Mouse (Mus musculus): ENCODE data around the gene Kti12. TPM values are rescaled to one million over a fixed set of nuclear protein-coding genes. Genes with fewer than 3 reads are reported as not detected.

The Kti12 gene
- total RNA-seq (2012; rRNA removed) (47.2 and 65.3 TPM in 2 replicates), polyA plus RNA-seq (2012; ENCODE audit: insufficient read depth in 1 of 2, insufficient read length in 2 of 2, low read depth in 1 of 2, low replicate concordance in 2 of 2, missing spikeins in 1 of 2) (10 to 100 TPM in 1 of 2 experiments, not detected in 1; 90.5 TPM)

DNA sequence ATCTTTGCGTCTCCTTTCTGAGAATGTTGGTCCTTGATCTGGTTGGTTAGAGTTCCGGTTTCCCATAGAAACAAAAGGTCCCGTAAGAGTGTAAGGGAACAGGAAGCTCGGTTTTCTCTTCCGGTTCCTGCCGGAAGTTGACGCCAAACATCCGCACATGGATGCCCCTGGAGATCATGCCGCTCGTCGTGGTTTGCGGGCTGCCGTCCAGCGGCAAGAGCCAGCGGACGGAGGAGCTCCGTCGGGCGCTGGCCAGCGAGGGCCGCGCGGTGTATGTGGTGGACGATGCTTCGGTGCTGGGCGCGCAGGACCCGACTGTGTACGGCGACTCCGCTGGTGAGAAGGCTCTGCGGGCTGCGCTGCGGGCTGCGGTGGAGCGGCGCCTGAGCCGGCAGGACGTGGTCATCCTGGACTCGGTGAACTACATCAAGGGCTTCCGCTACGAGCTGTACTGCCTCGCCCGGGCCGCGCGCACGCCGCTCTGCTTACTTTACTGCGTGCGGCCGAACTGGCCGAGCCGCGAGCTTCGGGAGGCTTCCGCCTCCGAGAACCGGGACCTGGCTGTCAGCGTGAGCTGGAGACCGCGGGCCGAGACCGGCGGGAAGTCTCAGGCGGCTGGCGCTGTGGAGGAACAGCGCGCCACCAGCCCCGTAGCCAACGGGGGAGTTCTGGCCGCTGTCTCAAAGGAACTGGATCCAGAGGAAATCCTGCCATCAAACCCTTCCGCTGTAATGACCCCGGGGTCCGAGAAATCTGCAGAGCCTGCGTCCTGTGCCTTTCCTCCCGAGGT, at the start of gene Kti12:
Kti12 (plus strand) TSS at position 71 of the 790 bp plus-strand sequence.
- Histone ChIP-seq H3K27me3 (ENCODE audit: control insufficient read depth in 1 of 2, insufficient read depth in 2 of 2, low read length in 2 of 2) (no peaks in the 10 kb centered on the region), H3K27ac (ENCODE audit: control insufficient read depth, low read depth, low read length) (peak within 1 kb of the TSS; percentile 58)

GRCm38 (mm10) chr4:108798083-108798830, 49.3 kb upstream of the Kti12 start:
- H3K27ac ChIP-seq (ENCODE audit: control insufficient read depth, low read depth, low read length), result no peak overlapping the region
- H3K9ac ChIP-seq (ENCODE audit: control insufficient read depth, low read depth, low read length, poor library complexity, severe bottlenecking), result no peak overlapping the region
- no peak overlapping the region for H3K4me3 ChIP-seq (ENCODE audit: control insufficient read depth in 1 of 2, insufficient read depth in 1 of 2, low read depth in 2 of 2, low read length in 2 of 2)
- peak; percentile 62 for DNase-seq (ENCODE audit: low read depth, low spot score)
- no peaks in the 10 kb centered on the region for H3K9me3 ChIP-seq (replicated peaks; ENCODE audit: insufficient read depth, low read length)
- H3K36me3 ChIP-seq (ENCODE audit: control insufficient read depth in 1 of 2, insufficient read depth in 2 of 2, low read length in 2 of 2), result no peaks in the 10 kb centered on the region
- no peaks in the 10 kb centered on the region for H3K79me2 ChIP-seq (ENCODE audit: control insufficient read depth, insufficient read depth, low read length, poor library complexity)
- H3K4me1 ChIP-seq (ENCODE audit: control insufficient read depth in 1 of 2, insufficient read depth in 2 of 2, low read length in 2 of 2), result no peaks in the 10 kb centered on the region
- H3K27me3 ChIP-seq (ENCODE audit: control insufficient read depth in 1 of 2, insufficient read depth in 2 of 2, low read length in 2 of 2), result peaks cover 12 to 37% of the 10 kb centered on the region in 2 experiments
- TF ChIP-seq CTCF (IDR thresholded peaks at IDR 0.05 in 2 of 3, conservative IDR thresholded peaks at IDR 0.05 in 1 of 3; ENCODE audit: control insufficient read depth in 1 of 3, insufficient read depth in 1 of 3, low read depth in 2 of 3, low read length in 3 of 3, poor library complexity in 1 of 3, severe bottlenecking in 1 of 3), result peak; percentile 61 to 80 (median 74)
- no peak for TF ChIP-seq MAX (IDR thresholded peaks at IDR 0.05; ENCODE audit: low read length)
- no peak for TF ChIP-seq KAT2A (conservative IDR thresholded peaks at IDR 0.05; ENCODE audit: low read depth, low read length)
- no peak for TF ChIP-seq HCFC1 (IDR thresholded peaks at IDR 0.05; ENCODE audit: low read depth, low read length)
- TF ChIP-seq ETS1 (IDR thresholded peaks at IDR 0.05; ENCODE audit: low read depth, low read length), result no peak
- TF ChIP-seq NRF1 (IDR thresholded peaks at IDR 0.05; ENCODE audit: insufficient read depth, low read depth, low read length, poor library complexity, severe bottlenecking), result no peak
- peak; percentile 53 for TF ChIP-seq ZC3H11A (IDR thresholded peaks at IDR 0.05; ENCODE audit: low read depth, low read length)
- no peak for TF ChIP-seq RCOR1 (IDR thresholded peaks at IDR 0.05; ENCODE audit: low read depth, low read length)
- TF ChIP-seq CHD1 (IDR thresholded peaks at IDR 0.05; ENCODE audit: low read depth, low read length), result no peak
- peak; percentile 50; the same call in 1 of the 2 replicates for TF ChIP-seq MAZ (IDR thresholded peaks at IDR 0.05; ENCODE audit: low read depth, low read length)
- TF ChIP-seq SMC3 (IDR thresholded peaks at IDR 0.05; ENCODE audit: low read depth, low read length), result peak; percentile 83
- no peak for TF ChIP-seq TBP (IDR thresholded peaks at IDR 0.05; ENCODE audit: low read depth, low read length)
- no peak for TF ChIP-seq CHD2 (IDR thresholded peaks at IDR 0.05; ENCODE audit: low read length)
- TF ChIP-seq USF1 (IDR thresholded peaks at IDR 0.05; ENCODE audit: low read depth, low read length), result no peak
- no peak for TF ChIP-seq BHLHE40 (IDR thresholded peaks at IDR 0.05; ENCODE audit: borderline replicate concordance, low read depth, low read length)
- no peak for TF ChIP-seq MXI1 (IDR thresholded peaks at IDR 0.05; ENCODE audit: low read depth, low read length)
- no peak for TF ChIP-seq TAL1 (IDR thresholded peaks at IDR 0.05; ENCODE audit: low read length)
- no peak for TF ChIP-seq GATA1 (IDR thresholded peaks at IDR 0.05; ENCODE audit: low read depth, low read length)
- no peak for TF ChIP-seq ZKSCAN1 (IDR thresholded peaks at IDR 0.05; ENCODE audit: low read depth, low read length)
- TF ChIP-seq POLR2AphosphoS2 (IDR thresholded peaks at IDR 0.05; ENCODE audit: low read length), result no peak
- no peak for TF ChIP-seq EP300 (IDR thresholded peaks at IDR 0.05; ENCODE audit: low read depth in 1 of 2, low read length in 2 of 2)

More for the DNA sequence above, at the start of gene Kti12:
- TF ChIP-seq TBP (IDR thresholded peaks at IDR 0.05; ENCODE audit: low read depth, low read length) (peak; percentile 87), MXI1 (IDR thresholded peaks at IDR 0.05; ENCODE audit: low read depth, low read length) (peak; percentile 98), SIN3A (IDR thresholded peaks at IDR 0.05; ENCODE audit: low read length) (peak; percentile 95), ZMIZ1 (IDR thresholded peaks at IDR 0.05; ENCODE audit: low read depth, low read length) (peak; percentile 38; the same call in 1 of the 2 replicates), RAD21 (IDR thresholded peaks at IDR 0.05; ENCODE audit: low read depth, low read length) (no peak), POLR2AphosphoS2 (IDR thresholded peaks at IDR 0.05; ENCODE audit: low read length) (peak; percentile 88), POLR2A (IDR thresholded peaks at IDR 0.05; ENCODE audit: control insufficient read depth in 1 of 2, insufficient read depth in 1 of 2, low read depth in 1 of 2, low read length in 2 of 2, poor library complexity in 1 of 2) (peak; percentile 58 to 94), ELF1 (IDR thresholded peaks at IDR 0.05; ENCODE audit: low read depth, low read length) (peak; percentile 92), KAT2A (conservative IDR thresholded peaks at IDR 0.05; ENCODE audit: low read depth, low read length) (peak; percentile 67), MYC (IDR thresholded peaks at IDR 0.05; ENCODE audit: low read depth, low read length) (peak; percentile 98), MAX (IDR thresholded peaks at IDR 0.05; ENCODE audit: low read length) (peak; percentile 95), ZC3H11A (IDR thresholded peaks at IDR 0.05; ENCODE audit: low read depth, low read length) (no peak), CHD1 (IDR thresholded peaks at IDR 0.05; ENCODE audit: low read depth, low read length) (no peak), CTCF (IDR thresholded peaks at IDR 0.05 in 2 of 3, conservative IDR thresholded peaks at IDR 0.05 in 1 of 3; ENCODE audit: control insufficient read depth in 1 of 3, insufficient read depth in 1 of 3, low read depth in 2 of 3, low read length in 3 of 3, poor library complexity in 1 of 3, severe bottlenecking in 1 of 3) (no peak), MAFK (IDR thresholded peaks at IDR 0.05; ENCODE audit: borderline replicate concordance, low read depth, low read length) (no peak), POLR2AphosphoS5 (IDR thresholded peaks at IDR 0.05; ENCODE audit: borderline replicate concordance, low read depth, low read length) (no peak), HCFC1 (IDR thresholded peaks at IDR 0.05; ENCODE audit: low read depth, low read length) (peak; percentile 92), NELFE (IDR thresholded peaks at IDR 0.05; ENCODE audit: low read depth, low read length) (peak; percentile 93)
- peaks cover 2 to 19% of the 10 kb centered on the region in 2 experiments; a peak in 3 of 4 replicates for H3K36me3 ChIP-seq (ENCODE audit: control insufficient read depth in 1 of 2, insufficient read depth in 2 of 2, low read length in 2 of 2)
- peak within 1 kb of the TSS; percentile 76 for H3K4me3 ChIP-seq (ENCODE audit: control insufficient read depth in 1 of 2, insufficient read depth in 1 of 2, low read depth in 2 of 2, low read length in 2 of 2)
- H3K9ac ChIP-seq (ENCODE audit: control insufficient read depth, low read depth, low read length, poor library complexity, severe bottlenecking), result peak within 1 kb of the TSS; percentile 79
- peaks cover 0 to 7% of the 10 kb centered on the region in 2 experiments; a peak in 2 of 4 replicates for H3K4me1 ChIP-seq (ENCODE audit: control insufficient read depth in 1 of 2, insufficient read depth in 2 of 2, low read length in 2 of 2)
- DNase-seq (ENCODE audit: low read depth, low spot score), result peak; percentile 93
- H3K79me2 ChIP-seq (ENCODE audit: control insufficient read depth, insufficient read depth, low read length, poor library complexity), result peaks cover 29% of the 10 kb centered on the region
- H3K9me3 ChIP-seq (replicated peaks; ENCODE audit: insufficient read depth, low read length), result no peaks in the 10 kb centered on the region

All from MEL (cell line).